Mouse (Mus musculus): ENCODE results near the gene Ltk. TPM values are rescaled to one million over a fixed set of nuclear protein-coding genes. Genes with fewer than 3 reads are reported as not detected.

Gene Ltk
- polyA plus RNA-seq, 1 experiment = not detected

DNA sequence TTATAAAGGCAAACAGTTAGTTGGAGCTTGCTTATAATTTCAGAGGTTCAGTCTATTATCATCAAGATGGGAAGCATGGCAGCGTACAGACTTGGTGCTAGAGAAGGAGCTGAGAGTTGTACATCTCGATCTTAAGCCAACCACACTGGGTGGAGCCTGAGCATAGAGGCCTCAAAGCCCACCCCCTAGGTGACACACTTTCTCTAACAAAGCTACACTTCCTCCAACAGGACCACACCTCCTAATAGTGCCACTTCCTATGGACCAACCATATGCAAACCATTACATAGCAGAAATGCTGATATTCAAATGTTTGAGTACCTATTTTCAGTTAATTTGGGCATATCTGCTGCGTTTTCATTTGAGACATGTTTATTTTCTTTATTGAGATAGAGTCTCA is 50.2 kb downstream of the Ltk start:
- no peak overlapping the region for H3K4me3 ChIP-seq (ENCODE audit: insufficient read depth, low read length)
- TF ChIP-seq CTCF (IDR thresholded peaks at IDR 0.05; ENCODE audit: borderline replicate concordance, insufficient read depth, low read length) = no peak
- TF ChIP-seq POLR2A (IDR thresholded peaks at IDR 0.05; ENCODE audit: low read depth, low read length) = no peak
- H3K27ac ChIP-seq (ENCODE audit: insufficient read depth, low read length) = no peak overlapping the region
- H3K4me1 ChIP-seq (ENCODE audit: control insufficient read depth, insufficient read depth, low read length) = no peaks in the 10 kb centered on the region

GRCm38 (mm10) chr2:119707676-119708075 is 52.6 kb downstream of the Ltk start:
- Histone ChIP-seq H3K4me3 (ENCODE audit: insufficient read depth, low read length) (no peak overlapping the region), H3K27ac (ENCODE audit: insufficient read depth, low read length) (no peak overlapping the region), H3K4me1 (ENCODE audit: control insufficient read depth, insufficient read depth, low read length) (no peaks in the 10 kb centered on the region)
- TF ChIP-seq CTCF (IDR thresholded peaks at IDR 0.05; ENCODE audit: borderline replicate concordance, insufficient read depth, low read length) (no peak), POLR2A (IDR thresholded peaks at IDR 0.05; ENCODE audit: low read depth, low read length) (no peak)

- TF ChIP-seq POLR2A (IDR thresholded peaks at IDR 0.05; ENCODE audit: low read depth, low read length) = no peak
- no peak overlapping the region for H3K4me3 ChIP-seq (ENCODE audit: insufficient read depth, low read length)
- H3K27ac ChIP-seq (ENCODE audit: insufficient read depth, low read length) = no peak overlapping the region
- no peaks in the 10 kb centered on the region for H3K4me1 ChIP-seq (ENCODE audit: control insufficient read depth, insufficient read depth, low read length)
These were observed 57.1 kb downstream of the Ltk start for GRCm38 (mm10) chr2:119703171-119703570.

Other genes starting within 250 kb of the Ltk start
- 0.94 and 1.1 TPM in 2 replicates for gene Exd1, start 212.8 kb downstream of the Ltk start, polyA plus RNA-seq (2011; ENCODE audit: insufficient read length, low read depth, missing spikeins)
- gene Chp1, start 212.7 kb downstream of the Ltk start, polyA plus RNA-seq (2011; ENCODE audit: insufficient read length, low read depth, missing spikeins) = 113 and 129 TPM in 2 replicates
- gene Nusap1, start 142.1 kb downstream of the Ltk start, polyA plus RNA-seq (2011; ENCODE audit: insufficient read length, low read depth, missing spikeins) = 33.0 and 59.3 TPM in 2 replicates
- 9.0 and 11.1 TPM in 2 replicates for gene Oip5, start 142.0 kb downstream of the Ltk start, polyA plus RNA-seq (2011; ENCODE audit: insufficient read length, low read depth, missing spikeins)
- gene Ndufaf1, start 97.6 kb downstream of the Ltk start, polyA plus RNA-seq (2011; ENCODE audit: insufficient read length, low read depth, missing spikeins) = 29.9 and 31.3 TPM in 2 replicates
- gene Rtf1, start 85.4 kb downstream of the Ltk start, polyA plus RNA-seq (2011; ENCODE audit: insufficient read length, low read depth, missing spikeins) = 27.9 and 31.2 TPM in 2 replicates
- gene Itpka, start 18.1 kb downstream of the Ltk start, polyA plus RNA-seq (2011; ENCODE audit: insufficient read length, low read depth, missing spikeins) = not detected in 2 replicates
- gene Rpap1, start 27.1 kb upstream of the Ltk start, polyA plus RNA-seq (2011; ENCODE audit: insufficient read length, low read depth, missing spikeins) = 12.2 and 13.0 TPM in 2 replicates
- gene Tyro3, start 37.3 kb upstream of the Ltk start, polyA plus RNA-seq (2011; ENCODE audit: insufficient read length, low read depth, missing spikeins) = 17.8 and 19.9 TPM in 2 replicates
- gene Mga, start 136.8 kb upstream of the Ltk start, polyA plus RNA-seq (2011; ENCODE audit: insufficient read length, low read depth, missing spikeins) = 55.7 and 69.2 TPM in 2 replicates
- gene Mapkbp1, start 212.3 kb upstream of the Ltk start, polyA plus RNA-seq (2011; ENCODE audit: insufficient read length, low read depth, missing spikeins) = 14.6 and 16.2 TPM in 2 replicates

Data from embryonic fibroblast, embryonic 13.5 days (primary cell).